Mouse (Mus musculus): ENCODE measurements around the gene Pkhd1.
"Not testable (repeated sequence)": the region's sequence is repeated elsewhere in the genome, so short reads cannot be mapped to it uniquely, and the experiment has no call there.

Gene Pkhd1

GRCm38 (mm10) chr1:20486087-20486486 lies 131.8 kb downstream of the Pkhd1 start:
- no peak for DNase-seq (ENCODE audit: low spot score)

- DNase-seq (ENCODE audit: low spot score) = no peak
These were observed 136.0 kb downstream of the Pkhd1 start for GRCm38 (mm10) chr1:20481843-20482242.

- DNase-seq (ENCODE audit: low spot score) = no peak
These were observed 139.2 kb downstream of the Pkhd1 start for GRCm38 (mm10) chr1:20478695-20479094.

- DNase-seq (ENCODE audit: low spot score) = no peak
These were observed 139.6 kb downstream of the Pkhd1 start for GRCm38 (mm10) chr1:20478266-20478659.

GRCm38 (mm10) chr1:20477561-20478265 lies 140.2 kb downstream of the Pkhd1 start:
- DNase-seq (ENCODE audit: low spot score) = no peak

- no peak for DNase-seq (ENCODE audit: low spot score)
These were observed 147.1 kb downstream of the Pkhd1 start for GRCm38 (mm10) chr1:20470770-20471169.

- no peak for DNase-seq (ENCODE audit: low spot score)
These were observed 147.5 kb downstream of the Pkhd1 start for GRCm38 (mm10) chr1:20470317-20470716.

- DNase-seq (ENCODE audit: low spot score) = no peak
These were observed 151.4 kb downstream of the Pkhd1 start for GRCm38 (mm10) chr1:20466481-20466880.

GRCm38 (mm10) chr1:20454621-20455020 lies 163.2 kb downstream of the Pkhd1 start:
- DNase-seq (ENCODE audit: low spot score) = no peak

- no peak for DNase-seq (ENCODE audit: low spot score)
These were observed 167.8 kb downstream of the Pkhd1 start for GRCm38 (mm10) chr1:20450074-20450473.

- DNase-seq (ENCODE audit: low spot score) = not testable (repeated sequence)
These were observed 185.8 kb downstream of the Pkhd1 start for GRCm38 (mm10) chr1:20432026-20432425.

- DNase-seq (ENCODE audit: low spot score) = no peak
These were observed 188.8 kb downstream of the Pkhd1 start for GRCm38 (mm10) chr1:20429056-20429394.

GRCm38 (mm10) chr1:20428370-20429055 lies 189.4 kb downstream of the Pkhd1 start:
- no peak for DNase-seq (ENCODE audit: low spot score)

- DNase-seq (ENCODE audit: low spot score) = no peak
These were observed 208.4 kb downstream of the Pkhd1 start for GRCm38 (mm10) chr1:20409411-20409967.

GRCm38 (mm10) chr1:20398319-20398718 lies 219.5 kb downstream of the Pkhd1 start:
- DNase-seq (ENCODE audit: low spot score) = no peak

GRCm38 (mm10) chr1:20364437-20364836 lies 253.4 kb downstream of the Pkhd1 start:
- DNase-seq (ENCODE audit: low spot score) = no peak

- no peak for DNase-seq (ENCODE audit: low spot score)
These were observed 273.2 kb downstream of the Pkhd1 start for GRCm38 (mm10) chr1:20344651-20345050.

GRCm38 (mm10) chr1:20311485-20311884 lies 306.4 kb downstream of the Pkhd1 start:
- peak; percentile 65 for DNase-seq (ENCODE audit: low spot score)

GRCm38 (mm10) chr1:20310925-20311324 lies 306.9 kb downstream of the Pkhd1 start:
- DNase-seq (ENCODE audit: low spot score) = no peak

- no peak for DNase-seq (ENCODE audit: low spot score)
These were observed 311.7 kb downstream of the Pkhd1 start for GRCm38 (mm10) chr1:20306116-20306515.

- DNase-seq (ENCODE audit: low spot score) = no peak
These were observed 314.8 kb downstream of the Pkhd1 start for GRCm38 (mm10) chr1:20302943-20303578.

GRCm38 (mm10) chr1:20302187-20302942 lies 315.5 kb downstream of the Pkhd1 start:
- no peak for DNase-seq (ENCODE audit: low spot score)
